Mouse (Mus musculus) CH12.LX (cell line): ENCODE measurements around the gene Rhcg. TPM values are rescaled to one million over a fixed set of nuclear protein-coding genes. Genes with fewer than 3 reads are reported as not detected.

Experiments
- DNase-seq: peaks from one replicate; pipeline ENCODE4 v3.0.0-alpha.2; 2013; ENCODE audit errors: extremely low read depth
- H3K27ac ChIP-seq: 2 replicates; pipeline ENCODE4 v1.5.1; 2012; ENCODE audit warnings: low read depth, mild to moderate bottlenecking, control low read depth, moderate library complexity; ENCODE audit not compliant: insufficient read depth
- H3K27me3 ChIP-seq: replicated peaks from 2 replicates; pipeline ENCODE3; 2012; ENCODE audit warnings: inconsistent platforms
- H3K36me3 ChIP-seq, 2 experiments: replicated peaks in 1 of 2; 2 replicates each; pipeline versions ENCODE3 to v1.6.1; 2012; ENCODE audit warnings: inconsistent platforms in 1 of 2, low read length in 1 of 2, mild to moderate bottlenecking in 1 of 2, mixed read lengths in 1 of 2, moderate library complexity in 1 of 2; ENCODE audit not compliant: control insufficient read depth in 1 of 2, insufficient read depth in 1 of 2
- H3K4me1 ChIP-seq, 2 experiments: 2 replicates each; pipeline ENCODE4 v1.6.1; 2012; ENCODE audit warnings: inconsistent platforms in 1 of 2, moderate library complexity in 1 of 2; ENCODE audit not compliant: insufficient read depth in 2 of 2, control insufficient read depth in 1 of 2
- H3K4me2 ChIP-seq: 2 replicates; pipeline ENCODE4 v1.6.1; 2012; ENCODE audit warnings: low read depth, mild to moderate bottlenecking, control low read depth; ENCODE audit not compliant: poor library complexity, insufficient read depth, severe bottlenecking
- H3K4me3 ChIP-seq, 3 experiments: fragments of 150-350 bp in 1 of 3; sonication (generic) in 1 of 3; replicated peaks in 1 of 3; 2 replicates each; pipeline versions ENCODE3 to v1.5.1; 2011 to 2012; ENCODE audit warnings: low read depth in 2 of 3, low read length in 2 of 3, mild to moderate bottlenecking in 2 of 3, moderate library complexity in 2 of 3, control low read depth in 1 of 3, improper control_type of control experiment in 1 of 3, inconsistent platforms in 1 of 3, mixed read lengths in 1 of 3; ENCODE audit not compliant: poor library complexity in 1 of 3
- H3K79me2 ChIP-seq: replicated peaks from 2 replicates; pipeline ENCODE4 v1.6.1; 2012; ENCODE audit warnings: mild to moderate bottlenecking, moderate library complexity; ENCODE audit not compliant: control insufficient read depth, poor library complexity, insufficient read depth, severe bottlenecking; ENCODE audit errors: extremely low read depth
- H3K9ac ChIP-seq: 2 replicates; pipeline ENCODE4 v1.6.1; 2012; ENCODE audit warnings: low read depth, mild to moderate bottlenecking, control low read depth, moderate library complexity; ENCODE audit not compliant: insufficient read depth
- H3K9me3 ChIP-seq: replicated peaks from 2 replicates; pipeline ENCODE3; 2012; ENCODE audit warnings: low read length, inconsistent platforms, mixed read lengths
- CHD1 ChIP-seq: IDR thresholded peaks from 2 replicates; pipeline ENCODE4 v1.6.1; 2012; ENCODE audit warnings: low read depth, low read length, improper control_type of control experiment, inconsistent platforms
- CTCF ChIP-seq, 2 experiments: IDR thresholded peaks in 1 of 2; conservative IDR thresholded peaks in 1 of 2; 2 replicates each; pipeline ENCODE4 v1.5.1; 2011 to 2012; ENCODE audit warnings: low read depth in 2 of 2, low read length in 2 of 2, improper control_type of control experiment in 1 of 2, inconsistent platforms in 1 of 2, mild to moderate bottlenecking in 1 of 2, moderate library complexity in 1 of 2
- E2F4 ChIP-seq: IDR thresholded peaks from 2 replicates; pipeline ENCODE4 v1.6.1; 2011; ENCODE audit warnings: low read depth, low read length, improper control_type of control experiment; ENCODE audit not compliant: insufficient replicate concordance
- ELF1 ChIP-seq: IDR thresholded peaks from 2 replicates; pipeline ENCODE4 v1.6.1; 2014; ENCODE audit warnings: low read depth, mild to moderate bottlenecking, inconsistent platforms, low read length, improper control_type of control experiment
- EP300 ChIP-seq: IDR thresholded peaks from 2 replicates; pipeline ENCODE4 v1.6.1; 2011; ENCODE audit warnings: low read length, improper control_type of control experiment
- ETS1 ChIP-seq: conservative IDR thresholded peaks from 2 replicates; pipeline ENCODE4 v1.6.1; 2012; ENCODE audit warnings: low read depth, mild to moderate bottlenecking, inconsistent platforms, low read length, improper control_type of control experiment, moderate library complexity
- GABPA ChIP-seq: IDR thresholded peaks from 2 replicates; pipeline ENCODE4 v1.6.1; 2012; ENCODE audit warnings: low read depth, low read length, improper control_type of control experiment, inconsistent platforms; ENCODE audit not compliant: insufficient replicate concordance
- HCFC1 ChIP-seq: IDR thresholded peaks from 2 replicates; pipeline ENCODE4 v1.6.1; 2012; ENCODE audit warnings: low read depth, mild to moderate bottlenecking, inconsistent platforms, low read length, improper control_type of control experiment
- JUN ChIP-seq: IDR thresholded peaks from 2 replicates; pipeline ENCODE4 v1.6.1; 2011; ENCODE audit warnings: low read depth, mild to moderate bottlenecking, low read length, improper control_type of control experiment, moderate library complexity; ENCODE audit not compliant: insufficient read depth
- JUND ChIP-seq: conservative IDR thresholded peaks from 2 replicates; pipeline ENCODE4 v1.6.1; 2011; ENCODE audit warnings: low read depth, low read length, improper control_type of control experiment
- KAT2A ChIP-seq: IDR thresholded peaks from 2 replicates; pipeline ENCODE4 v1.6.1; 2012; ENCODE audit warnings: low read length, improper control_type of control experiment, inconsistent platforms; ENCODE audit not compliant: insufficient replicate concordance
- MAFK ChIP-seq: IDR thresholded peaks from 2 replicates; pipeline ENCODE4 v1.6.1; 2011; ENCODE audit warnings: low read length, improper control_type of control experiment; ENCODE audit not compliant: insufficient replicate concordance
- MAX ChIP-seq: IDR thresholded peaks from 2 replicates; pipeline ENCODE4 v1.6.1; 2011; ENCODE audit warnings: low read length, improper control_type of control experiment
- MXI1 ChIP-seq: IDR thresholded peaks from 2 replicates; pipeline ENCODE4 v1.6.1; 2011; ENCODE audit warnings: mild to moderate bottlenecking, low read depth, low read length, improper control_type of control experiment
- MYC ChIP-seq: IDR thresholded peaks from 2 replicates; pipeline ENCODE4 v1.6.1; 2011; ENCODE audit warnings: low read depth, mild to moderate bottlenecking, improper control_type of control experiment, low read length
- NELFE ChIP-seq: IDR thresholded peaks from 2 replicates; pipeline ENCODE4 v1.6.1; 2011; ENCODE audit warnings: low read depth, low read length, improper control_type of control experiment
- PAX5 ChIP-seq: IDR thresholded peaks from 2 replicates; pipeline ENCODE4 v1.6.1; 2012; ENCODE audit warnings: low read length, inconsistent platforms, mixed read lengths
- POLR2A ChIP-seq: IDR thresholded peaks from 2 replicates; pipeline ENCODE4 v1.6.1; 2011; ENCODE audit warnings: low read depth, mild to moderate bottlenecking, improper control_type of control experiment, low read length
- POLR2AphosphoS2 ChIP-seq: IDR thresholded peaks from 2 replicates; pipeline ENCODE4 v1.6.1; 2011; ENCODE audit warnings: low read depth, low read length, improper control_type of control experiment
- RAD21 ChIP-seq: IDR thresholded peaks from 2 replicates; pipeline ENCODE4 v1.6.1; 2011; ENCODE audit warnings: low read depth, mild to moderate bottlenecking, low read length, improper control_type of control experiment, moderate library complexity
- SMC3 ChIP-seq: IDR thresholded peaks from 2 replicates; pipeline ENCODE4 v1.6.1; 2011; ENCODE audit warnings: low read depth, low read length, improper control_type of control experiment
- TBP ChIP-seq: conservative IDR thresholded peaks from 2 replicates; pipeline ENCODE4 v1.6.1; 2011; ENCODE audit warnings: low read depth, low read length, improper control_type of control experiment
- UBTF ChIP-seq: IDR thresholded peaks from 2 replicates; pipeline ENCODE4 v1.6.1; 2012; ENCODE audit warnings: low read depth, mild to moderate bottlenecking, inconsistent platforms, low read length, improper control_type of control experiment, moderate library complexity
- USF2 ChIP-seq: conservative IDR thresholded peaks from 2 replicates; pipeline ENCODE4 v1.6.1; 2011; ENCODE audit warnings: low read depth, low read length, improper control_type of control experiment
- ZKSCAN1 ChIP-seq: IDR thresholded peaks from 2 replicates; pipeline ENCODE4 v1.6.1; 2012; ENCODE audit warnings: low read depth, inconsistent platforms, low read length, improper control_type of control experiment, borderline replicate concordance
- ZMIZ1 ChIP-seq: IDR thresholded peaks from 2 replicates; pipeline ENCODE4 v1.6.1; 2012; ENCODE audit warnings: low read depth, mild to moderate bottlenecking, inconsistent platforms, low read length, improper control_type of control experiment
- dilution Hi-C: fragments of 300-500 bp; cut with MboI; formaldehyde crosslinking; loops from 2 replicates; pipeline ENCODE4 v1.14.3; 2020; ENCODE audit warnings: low sequenced_read_pairs; ENCODE audit not compliant: extremely low pct_unique_long_range_greater_than_20kb, extremely low pct_ligation_motif_present
- in situ Hi-C: fragments of 300-500 bp; cut with MboI; formaldehyde crosslinking; loops from 3 replicates; pipeline ENCODE4 v1.14.3; 2019; ENCODE audit warnings: low sequenced_read_pairs, low pct_ligation_motif_present, low pct_unique_long_range_greater_than_20kb, mixed read lengths
- polyA plus RNA-seq: library from polyadenylated mRNA; unstranded; fragments of >175 nt; gene quantifications from 2 replicates; pipeline ENCODE4 v1.2.1, GENCODE M21; 2012; ENCODE audit warnings: low read depth; ENCODE audit not compliant: insufficient read length
- total RNA-seq, 2 experiments: library from RNA; depleted of rRNA; stranded (reverse); fragments of 300-350 nt in 1 of 2; fragments of >200 nt in 1 of 2; gene quantifications; 2 replicates each; pipeline ENCODE4 v1.2.3; 2012 to 2014

The Rhcg gene
- total and polyA plus RNA-seq, 3 experiments, result not detected

GRCm38 (mm10) chr7:79607263-79607921 lies 10.1 kb downstream of the Rhcg start:
- Histone ChIP-seq H3K27me3 (peaks cover 88% of the 10 kb centered on the region), H3K27ac (no peak overlapping the region), H3K4me2 (peak overlapping the region; percentile 33; the same call in 1 of the 2 replicates), H3K36me3 (no peaks in the 10 kb centered on the region), H3K9ac (no peak overlapping the region), H3K79me2 (no peaks in the 10 kb centered on the region), H3K4me1 (no peaks in the 10 kb centered on the region), H3K4me3 (no peak overlapping the region), H3K9me3 (no peaks in the 10 kb centered on the region)
- TF ChIP-seq POLR2AphosphoS2, result no peak
- no peak for TF ChIP-seq MAX
- TF ChIP-seq ZKSCAN1, result no peak
- TF ChIP-seq POLR2A, result no peak
- TF ChIP-seq MAFK, result no peak
- TF ChIP-seq RAD21, result no peak
- no peak for TF ChIP-seq HCFC1
- no peak for TF ChIP-seq MYC
- TF ChIP-seq JUND, result no peak
- TF ChIP-seq ELF1, result no peak
- TF ChIP-seq KAT2A, result no peak
- TF ChIP-seq UBTF, result no peak
- TF ChIP-seq TBP, result no peak
- no peak for TF ChIP-seq MXI1
- no peak for TF ChIP-seq ETS1
- TF ChIP-seq GABPA, result no peak
- TF ChIP-seq CTCF (conservative IDR thresholded peaks at IDR 0.05 in 1 of 2, IDR thresholded peaks at IDR 0.05 in 1 of 2; ENCODE audit: low read depth in 2 of 2, low read length in 2 of 2), result no peak
- TF ChIP-seq EP300, result no peak
- dilution Hi-C loops, result no loop called here
- in situ Hi-C loops, result no loop called here
- no peak for DNase-seq

- TF ChIP-seq TBP, result no peak
- TF ChIP-seq GABPA, result no peak
- no peak for TF ChIP-seq E2F4
- TF ChIP-seq POLR2A, result no peak
- TF ChIP-seq POLR2AphosphoS2, result no peak
- no peak for TF ChIP-seq CHD1
- TF ChIP-seq NELFE, result no peak
- no peak for TF ChIP-seq USF2
- TF ChIP-seq JUND, result no peak
- TF ChIP-seq SMC3, result no peak
- no peak for TF ChIP-seq MAX
- no peak for TF ChIP-seq JUN
- no peak for TF ChIP-seq KAT2A
- TF ChIP-seq ELF1, result no peak
- TF ChIP-seq ZKSCAN1, result no peak
- TF ChIP-seq CTCF (conservative IDR thresholded peaks at IDR 0.05 in 1 of 2, IDR thresholded peaks at IDR 0.05 in 1 of 2; ENCODE audit: low read depth in 2 of 2, low read length in 2 of 2), result no peak
- TF ChIP-seq PAX5, result no peak
- no peak for TF ChIP-seq MYC
- no peak for TF ChIP-seq ZMIZ1
- in situ Hi-C loops, result no loop called here
Measured at GRCm38 (mm10) chr7:79606766-79607165, 10.7 kb downstream of the Rhcg start.

More at GRCm38 (mm10) chr7:79606766-79607165, 10.7 kb downstream of the Rhcg start:
- H3K27me3 ChIP-seq, result peaks cover 88% of the 10 kb centered on the region
- H3K36me3 ChIP-seq, result no peaks in the 10 kb centered on the region
- H3K9me3 ChIP-seq, result no peaks in the 10 kb centered on the region
- DNase-seq, result no peak
- no peak overlapping the region for H3K9ac ChIP-seq
- H3K4me1 ChIP-seq, result no peaks in the 10 kb centered on the region
- dilution Hi-C loops, result no loop called here
- H3K4me2 ChIP-seq, result no peak overlapping the region
- no peaks in the 10 kb centered on the region for H3K79me2 ChIP-seq
- H3K27ac ChIP-seq, result no peak overlapping the region
- H3K4me3 ChIP-seq, result no peak overlapping the region
